Mouse (Mus musculus): Measurements from ENCODE around the gene Masp1. TPM values are rescaled to one million over a fixed set of nuclear protein-coding genes. Genes with fewer than 3 reads are reported as not detected.

Gene Masp1
- polyA plus RNA-seq, 1 experiment from 2014 or later: 21.6 TPM

GRCm38 (mm10) chr16:23416261-23416656 lies 104.4 kb downstream of the Masp1 start:
- Histone ChIP-seq H3K36me3 (ENCODE audit: control insufficient read depth, insufficient read depth, low read length) (no peaks in the 10 kb centered on the region), H3K9ac (ENCODE audit: low read depth, low read length) (no peak overlapping the region), H3K4me1 (replicated peaks; ENCODE audit: control insufficient read depth, insufficient read depth, low read length) (peaks cover 3% of the 10 kb centered on the region; the same call in 1 of the 2 replicates), H3K27me3 (replicated peaks; ENCODE audit: control insufficient read depth, insufficient read depth, low read length) (no peaks in the 10 kb centered on the region), H3K4me2 (peak overlapping the region; percentile 30; the same call in 1 of the 2 replicates), H3K27ac (ENCODE audit: low read depth, low read length) (no peak overlapping the region), H3K4me3 (ENCODE audit: low read depth, low read length) (no peak overlapping the region), H3K9me3 (ENCODE audit: control insufficient read depth, low read length) (no peaks in the 10 kb centered on the region)
- ATAC-seq (replicated peaks; ENCODE audit: low FRiP score) (no peak), DNase-seq (ENCODE audit: low spot score) (no peak)
- 29% methylated on average over 10 of the region's 10 CpGs for WGBS

GRCm38 (mm10) chr16:23412930-23413329 lies 107.7 kb downstream of the Masp1 start:
- Histone ChIP-seq H3K36me3 (ENCODE audit: control insufficient read depth, insufficient read depth, low read length) (no peaks in the 10 kb centered on the region), H3K27me3 (replicated peaks; ENCODE audit: control insufficient read depth, insufficient read depth, low read length) (no peaks in the 10 kb centered on the region), H3K4me3 (ENCODE audit: low read depth, low read length) (no peak overlapping the region), H3K9me3 (ENCODE audit: control insufficient read depth, low read length) (no peaks in the 10 kb centered on the region), H3K27ac (ENCODE audit: low read depth, low read length) (no peak overlapping the region), H3K4me2 (no peak overlapping the region), H3K4me1 (replicated peaks; ENCODE audit: control insufficient read depth, insufficient read depth, low read length) (peaks cover 3% of the 10 kb centered on the region; the same call in 1 of the 2 replicates), H3K9ac (ENCODE audit: low read depth, low read length) (no peak overlapping the region)
- 73% methylated on average over 6 of the region's 6 CpGs for WGBS
- ATAC-seq (replicated peaks; ENCODE audit: low FRiP score): no peak
- DNase-seq (ENCODE audit: low spot score): no peak

DNA sequence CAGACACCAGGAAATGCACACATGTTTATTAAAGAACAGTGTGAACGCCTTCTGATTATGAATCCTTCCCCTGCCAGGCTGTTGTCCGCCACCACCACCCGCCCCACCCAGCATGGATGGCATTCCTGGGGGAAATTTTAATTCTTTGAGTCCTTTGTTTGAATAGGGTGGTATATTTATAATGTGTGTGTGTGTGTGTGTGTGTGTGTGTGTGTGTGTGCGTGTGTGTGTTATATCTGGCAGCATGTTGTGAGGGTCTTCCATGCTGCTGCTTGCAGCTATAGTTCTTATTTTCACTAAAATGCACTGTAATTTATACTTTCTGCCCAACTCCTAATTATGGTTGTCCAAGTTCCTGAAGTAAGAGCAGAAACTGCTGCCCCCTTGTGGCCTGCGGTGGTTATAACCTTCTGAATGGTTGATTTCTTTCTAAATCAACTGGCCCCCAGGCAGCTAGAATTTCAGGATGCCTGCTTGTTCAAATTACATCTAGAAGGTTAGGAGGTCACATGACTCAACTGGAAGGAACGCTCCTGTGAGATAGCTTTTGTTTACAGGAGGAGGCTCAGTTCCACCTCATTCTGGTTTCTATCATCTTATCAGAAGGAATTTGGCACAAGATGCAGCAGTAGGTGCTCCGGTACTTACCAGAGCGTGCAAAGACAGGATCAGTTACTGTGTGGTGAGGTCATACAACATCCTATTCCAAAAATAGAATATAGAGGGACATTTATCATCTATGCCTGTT lies 117.4 kb downstream of the Masp1 start:
- 43% methylated on average over 8 of the region's 8 CpGs for WGBS
- Histone ChIP-seq H3K27ac (ENCODE audit: low read depth, low read length) (no peak overlapping the region), H3K4me3 (ENCODE audit: low read depth, low read length) (no peak overlapping the region), H3K36me3 (ENCODE audit: control insufficient read depth, insufficient read depth, low read length) (no peaks in the 10 kb centered on the region), H3K4me1 (replicated peaks; ENCODE audit: control insufficient read depth, insufficient read depth, low read length) (peaks cover 4% of the 10 kb centered on the region; the same call in 1 of the 2 replicates), H3K9ac (ENCODE audit: low read depth, low read length) (no peak overlapping the region), H3K9me3 (ENCODE audit: control insufficient read depth, low read length) (no peaks in the 10 kb centered on the region), H3K4me2 (no peak overlapping the region), H3K27me3 (replicated peaks; ENCODE audit: control insufficient read depth, insufficient read depth, low read length) (no peaks in the 10 kb centered on the region)
- DNase-seq (ENCODE audit: low spot score): peak; percentile 66
- ATAC-seq (replicated peaks; ENCODE audit: low FRiP score): no peak

GRCm38 (mm10) chr16:23401959-23402358 lies 118.7 kb downstream of the Masp1 start:
- no peaks in the 10 kb centered on the region for H3K27me3 ChIP-seq (replicated peaks; ENCODE audit: control insufficient read depth, insufficient read depth, low read length)

DNA sequence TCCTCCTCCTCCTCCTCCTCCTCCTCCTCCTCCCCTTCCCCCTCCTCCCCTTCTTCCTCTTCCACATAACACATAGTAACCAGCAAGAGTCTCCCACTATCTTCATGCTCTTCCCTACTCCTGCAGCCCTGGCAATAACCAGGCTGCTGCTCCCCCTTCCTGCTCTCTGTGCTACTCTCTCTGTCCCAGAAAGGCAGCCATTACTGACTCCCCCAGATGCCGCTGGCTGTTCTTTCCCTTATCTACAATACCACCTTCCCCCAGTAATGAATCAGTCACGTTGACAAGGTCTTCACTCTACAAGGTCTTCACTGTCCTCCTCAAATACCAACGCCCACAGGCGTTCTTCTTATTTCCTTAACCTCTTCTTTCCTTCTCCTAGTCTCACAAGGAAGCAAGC lies 119.2 kb downstream of the Masp1 start:
- ATAC-seq (replicated peaks; ENCODE audit: low FRiP score) (peak; percentile 72; the same call in 1 of the 2 replicates), DNase-seq (ENCODE audit: low spot score) (no peak)
- peaks cover 4% of the 10 kb centered on the region; the same call in 1 of the 2 replicates for H3K4me1 ChIP-seq (replicated peaks; ENCODE audit: control insufficient read depth, insufficient read depth, low read length)
- no peaks in the 10 kb centered on the region for H3K27me3 ChIP-seq (replicated peaks; ENCODE audit: control insufficient read depth, insufficient read depth, low read length)
- H3K4me2 ChIP-seq: no peak overlapping the region
- H3K4me3 ChIP-seq (ENCODE audit: low read depth, low read length): no peak overlapping the region
- H3K9ac ChIP-seq (ENCODE audit: low read depth, low read length): no peak overlapping the region
- H3K36me3 ChIP-seq (ENCODE audit: control insufficient read depth, insufficient read depth, low read length): no peaks in the 10 kb centered on the region
- 15% methylated on average over 4 of the region's 4 CpGs for WGBS
- no peak overlapping the region for H3K27ac ChIP-seq (ENCODE audit: low read depth, low read length)
- H3K9me3 ChIP-seq (ENCODE audit: control insufficient read depth, low read length): no peaks in the 10 kb centered on the region

More at GRCm38 (mm10) chr16:23401959-23402358, 118.7 kb downstream of the Masp1 start:
- Histone ChIP-seq H3K4me1 (replicated peaks; ENCODE audit: control insufficient read depth, insufficient read depth, low read length) (peaks cover 4% of the 10 kb centered on the region; the same call in 1 of the 2 replicates), H3K9me3 (ENCODE audit: control insufficient read depth, low read length) (no peaks in the 10 kb centered on the region), H3K36me3 (ENCODE audit: control insufficient read depth, insufficient read depth, low read length) (no peaks in the 10 kb centered on the region), H3K9ac (ENCODE audit: low read depth, low read length) (no peak overlapping the region), H3K4me2 (no peak overlapping the region), H3K27ac (ENCODE audit: low read depth, low read length) (no peak overlapping the region), H3K4me3 (ENCODE audit: low read depth, low read length) (no peak overlapping the region)
- no peak for DNase-seq (ENCODE audit: low spot score)
- ATAC-seq (replicated peaks; ENCODE audit: low FRiP score): no peak
- 54% methylated on average over 3 of the region's 3 CpGs for WGBS

Other genes with a start within 250 kb of the Masp1 start
- gene Rtp1, start 91.7 kb downstream of the Masp1 start, polyA plus RNA-seq (2014; fragmentation: Nextera tagmentation; extraction: Ambion mirVana): not detected in 2 replicates
- 4.2 and 4.6 TPM in 2 replicates for gene Rtp4, start 524 bp downstream of the Masp1 start, polyA plus RNA-seq (2014; fragmentation: Nextera tagmentation; extraction: Ambion mirVana)

Measured in liver, embryonic 11.5 days (tissue).